Mouse (Mus musculus) heart, postnatal 36 days (tissue): ENCODE data around the gene Aig1. TPM values are rescaled to one million over a fixed set of nuclear protein-coding genes. Genes with fewer than 3 reads are reported as not detected.

Source experiments
- DNase-seq, 2 experiments: peaks; one replicate each; pipeline ENCODE4 v3.0.0; 2021 to 2022
- intact Hi-C: fragments of 180-260 bp; cut with DNase I; formaldehyde crosslinking; loops from one replicate; pipeline ENCODE4 v1.15.1; 2025
- total RNA-seq, 2 experiments: library from RNA; stranded (reverse); gene quantifications; 2 replicates each; pipeline ENCODE4 v1.2.3; 2021

Gene Aig1
- total RNA-seq, 2 experiments from 2014 or later, result 54.9 to 65.3 TPM

- DNase-seq, result no peak
- intact Hi-C loops, result no loop called here
These were observed 80.7 kb downstream of the Aig1 start for GRCm38 (mm10) chr10:13788057-13788456.

GRCm38 (mm10) chr10:13782774-13783173 lies 86.0 kb downstream of the Aig1 start:
- intact Hi-C loops, result no loop called here

GRCm38 (mm10) chr10:13782235-13782757 lies 86.5 kb downstream of the Aig1 start:
- intact Hi-C loops, result no loop called here
- DNase-seq, result no peak

More at GRCm38 (mm10) chr10:13782774-13783173, 86.0 kb downstream of the Aig1 start:
- DNase-seq, result no peak

GRCm38 (mm10) chr10:13776014-13776413 lies 92.8 kb downstream of the Aig1 start:
- no peak for DNase-seq
- intact Hi-C loops, result no loop called here

GRCm38 (mm10) chr10:13775411-13775810 lies 93.4 kb downstream of the Aig1 start:
- intact Hi-C loops, result no loop called here
- no peak for DNase-seq

GRCm38 (mm10) chr10:13774910-13775309 lies 93.9 kb downstream of the Aig1 start:
- intact Hi-C loops, result no loop called here

GRCm38 (mm10) chr10:13770720-13771119 lies 98.1 kb downstream of the Aig1 start:
- no peak for DNase-seq
- intact Hi-C loops, result no loop called here

More at GRCm38 (mm10) chr10:13774910-13775309, 93.9 kb downstream of the Aig1 start:
- no peak for DNase-seq

GRCm38 (mm10) chr10:13769789-13770188 lies 99.0 kb downstream of the Aig1 start:
- DNase-seq, result no peak
- intact Hi-C loops, result no loop called here

GRCm38 (mm10) chr10:13768866-13769265 lies 99.9 kb downstream of the Aig1 start:
- intact Hi-C loops, result no loop called here

GRCm38 (mm10) chr10:13767076-13767475 lies 101.7 kb downstream of the Aig1 start:
- no peak for DNase-seq
- intact Hi-C loops, result no loop called here

More at GRCm38 (mm10) chr10:13768866-13769265, 99.9 kb downstream of the Aig1 start:
- DNase-seq, result no peak

- intact Hi-C loops, result no loop called here
- DNase-seq, result no peak
These were observed 105.6 kb downstream of the Aig1 start for GRCm38 (mm10) chr10:13763151-13763550.

- no peak for DNase-seq
- intact Hi-C loops, result no loop called here
These were observed 114.1 kb downstream of the Aig1 start for GRCm38 (mm10) chr10:13754712-13755111.

GRCm38 (mm10) chr10:13753777-13754176 lies 115.0 kb downstream of the Aig1 start:
- DNase-seq, result no peak
- intact Hi-C loops, result no loop called here

- peak; percentile 11 to 31 for DNase-seq
- intact Hi-C loops, result no loop called here
These were observed 129.2 kb downstream of the Aig1 start for GRCm38 (mm10) chr10:13739494-13740140.

GRCm38 (mm10) chr10:13730039-13730748 lies 138.6 kb downstream of the Aig1 start:
- intact Hi-C loops, result no loop called here
- DNase-seq, result no peak

GRCm38 (mm10) chr10:13727676-13728075 lies 141.1 kb downstream of the Aig1 start:
- DNase-seq, result no peak
- intact Hi-C loops, result no loop called here

GRCm38 (mm10) chr10:13726206-13726605 lies 142.6 kb downstream of the Aig1 start:
- intact Hi-C loops, result no loop called here
- no peak for DNase-seq

- no peak for DNase-seq
- intact Hi-C loops, result no loop called here
These were observed 143.5 kb downstream of the Aig1 start for GRCm38 (mm10) chr10:13725276-13725675.

- intact Hi-C loops, result no loop called here
- peak; percentile 12 to 20 for DNase-seq
These were observed 152.6 kb downstream of the Aig1 start for GRCm38 (mm10) chr10:13716132-13716531.

- intact Hi-C loops, result no loop called here
- DNase-seq, result no peak
These were observed 153.2 kb downstream of the Aig1 start for GRCm38 (mm10) chr10:13715584-13715983.

- no peak for DNase-seq
- intact Hi-C loops, result no loop called here
These were observed 153.9 kb downstream of the Aig1 start for GRCm38 (mm10) chr10:13714920-13715293.
